Mouse (Mus musculus): Measurements from ENCODE around the gene Ptpn6. TPM values are rescaled to one million over a fixed set of nuclear protein-coding genes. Genes with fewer than 3 reads are reported as not detected.

Ptpn6 gene
- polyA plus RNA-seq, 1 experiment from 2014 or later: 5.6 TPM

- peak overlapping the region; percentile 63; the same call in 1 of the 2 replicates for H3K27ac ChIP-seq (replicated peaks; ENCODE audit: low read depth, low read length)
- no peaks in the 10 kb centered on the region for H3K9me3 ChIP-seq (ENCODE audit: control insufficient read depth, low read length)
- no peak for ATAC-seq (ENCODE audit: low FRiP score, low TSS enrichment)
- peak overlapping the region; percentile 47 for H3K4me3 ChIP-seq (replicated peaks; ENCODE audit: low read depth, low read length)
- H3K4me1 ChIP-seq (ENCODE audit: control insufficient read depth, insufficient read depth, low read length): peaks cover 19% of the 10 kb centered on the region
- peak overlapping the region; percentile 77; the same call in 1 of the 2 replicates for H3K9ac ChIP-seq (replicated peaks; ENCODE audit: low read length)
- peak overlapping the region; percentile 75 for H3K4me2 ChIP-seq (ENCODE audit: low read length)
- WGBS: 68% methylated on average over 7 of the region's 7 CpGs
- H3K27me3 ChIP-seq (ENCODE audit: control insufficient read depth, insufficient read depth, low read length): no peaks in the 10 kb centered on the region
- H3K36me3 ChIP-seq (ENCODE audit: control insufficient read depth, insufficient read depth, low read length): no peaks in the 10 kb centered on the region
- DNase-seq: no peak
These were observed 31.5 kb upstream of the Ptpn6 start for GRCm38 (mm10) chr6:124770013-124770412.

- H3K9ac ChIP-seq (replicated peaks; ENCODE audit: low read length): peak within 1 kb of the TSS; percentile 77
- peak within 1 kb of the TSS; percentile 63 for H3K27ac ChIP-seq (replicated peaks; ENCODE audit: low read depth, low read length)
- H3K27me3 ChIP-seq (ENCODE audit: control insufficient read depth, insufficient read depth, low read length): no peaks in the 10 kb centered on the region
- no peaks in the 10 kb centered on the region for H3K9me3 ChIP-seq (ENCODE audit: control insufficient read depth, low read length)
- no peaks in the 10 kb centered on the region for H3K36me3 ChIP-seq (ENCODE audit: control insufficient read depth, insufficient read depth, low read length)
- H3K4me3 ChIP-seq (replicated peaks; ENCODE audit: low read depth, low read length): peak within 1 kb of the TSS; percentile 47
- peaks cover 19% of the 10 kb centered on the region for H3K4me1 ChIP-seq (ENCODE audit: control insufficient read depth, insufficient read depth, low read length)
- peak; percentile 82 for ATAC-seq (ENCODE audit: low FRiP score, low TSS enrichment)
- H3K4me2 ChIP-seq (ENCODE audit: low read length): peak within 1 kb of the TSS; percentile 75
- DNase-seq: peak; percentile 84
- WGBS: under 1% methylated on average over 52 of the region's 54 CpGs
These were observed 30.7 kb upstream of the Ptpn6 start, which contains the start of gene Eno2 for GRCm38 (mm10) chr6:124769101-124769765. Gene Eno2 (minus strand): TSS chr6:124769673.

- Histone ChIP-seq H3K4me2 (ENCODE audit: low read length) (peak overlapping the region; percentile 75), H3K4me1 (ENCODE audit: control insufficient read depth, insufficient read depth, low read length) (peaks cover 19% of the 10 kb centered on the region), H3K27ac (replicated peaks; ENCODE audit: low read depth, low read length) (peak overlapping the region; percentile 63; the same call in 1 of the 2 replicates), H3K36me3 (ENCODE audit: control insufficient read depth, insufficient read depth, low read length) (no peaks in the 10 kb centered on the region), H3K27me3 (ENCODE audit: control insufficient read depth, insufficient read depth, low read length) (no peaks in the 10 kb centered on the region), H3K4me3 (replicated peaks; ENCODE audit: low read depth, low read length) (peak overlapping the region; percentile 47), H3K9ac (replicated peaks; ENCODE audit: low read length) (peak overlapping the region; percentile 77), H3K9me3 (ENCODE audit: control insufficient read depth, low read length) (no peaks in the 10 kb centered on the region)
- WGBS: 5% methylated on average over 9 of the region's 9 CpGs
- DNase-seq (no peak), ATAC-seq (ENCODE audit: low FRiP score, low TSS enrichment) (0 out of 2 replicates have a peak, but pooled peaks have one; percentile 2)
These were observed 30.2 kb upstream of the Ptpn6 start for GRCm38 (mm10) chr6:124768704-124769044.

GRCm38 (mm10) chr6:124767920-124768703, 29.6 kb upstream of the Ptpn6 start:
- Histone ChIP-seq H3K9me3 (ENCODE audit: control insufficient read depth, low read length) (no peaks in the 10 kb centered on the region), H3K4me2 (ENCODE audit: low read length) (peak overlapping the region; percentile 75), H3K4me3 (replicated peaks; ENCODE audit: low read depth, low read length) (peak overlapping the region; percentile 47), H3K27me3 (ENCODE audit: control insufficient read depth, insufficient read depth, low read length) (no peaks in the 10 kb centered on the region), H3K36me3 (ENCODE audit: control insufficient read depth, insufficient read depth, low read length) (no peaks in the 10 kb centered on the region), H3K4me1 (ENCODE audit: control insufficient read depth, insufficient read depth, low read length) (peaks cover 19% of the 10 kb centered on the region), H3K9ac (replicated peaks; ENCODE audit: low read length) (peak overlapping the region; percentile 77), H3K27ac (replicated peaks; ENCODE audit: low read depth, low read length) (no peak overlapping the region)
- 16% methylated on average over 19 of the region's 19 CpGs for WGBS
- DNase-seq (peak; percentile 22), ATAC-seq (ENCODE audit: low FRiP score, low TSS enrichment) (0 out of 2 replicates have a peak, but pooled peaks have one; percentile 14)

GRCm38 (mm10) chr6:124767536-124767919, 29.0 kb upstream of the Ptpn6 start:
- no peaks in the 10 kb centered on the region for H3K9me3 ChIP-seq (ENCODE audit: control insufficient read depth, low read length)
- H3K9ac ChIP-seq (replicated peaks; ENCODE audit: low read length): peak overlapping the region; percentile 29; the same call in 1 of the 2 replicates
- WGBS: 13% methylated on average over 4 of the region's 4 CpGs
- H3K4me3 ChIP-seq (replicated peaks; ENCODE audit: low read depth, low read length): no peak overlapping the region
- H3K4me1 ChIP-seq (ENCODE audit: control insufficient read depth, insufficient read depth, low read length): peaks cover 19% of the 10 kb centered on the region
- DNase-seq (no peak), ATAC-seq (ENCODE audit: low FRiP score, low TSS enrichment) (no peak)
- peak overlapping the region; percentile 75 for H3K4me2 ChIP-seq (ENCODE audit: low read length)
- no peaks in the 10 kb centered on the region for H3K27me3 ChIP-seq (ENCODE audit: control insufficient read depth, insufficient read depth, low read length)
- H3K27ac ChIP-seq (replicated peaks; ENCODE audit: low read depth, low read length): no peak overlapping the region
- H3K36me3 ChIP-seq (ENCODE audit: control insufficient read depth, insufficient read depth, low read length): no peaks in the 10 kb centered on the region

- Histone ChIP-seq H3K27ac (replicated peaks; ENCODE audit: low read depth, low read length) (no peak overlapping the region), H3K4me1 (ENCODE audit: control insufficient read depth, insufficient read depth, low read length) (peaks cover 19% of the 10 kb centered on the region), H3K9me3 (ENCODE audit: control insufficient read depth, low read length) (no peaks in the 10 kb centered on the region), H3K4me3 (replicated peaks; ENCODE audit: low read depth, low read length) (no peak overlapping the region), H3K4me2 (ENCODE audit: low read length) (no peak overlapping the region), H3K27me3 (ENCODE audit: control insufficient read depth, insufficient read depth, low read length) (no peaks in the 10 kb centered on the region), H3K9ac (replicated peaks; ENCODE audit: low read length) (no peak overlapping the region), H3K36me3 (ENCODE audit: control insufficient read depth, insufficient read depth, low read length) (no peaks in the 10 kb centered on the region)
- DNase-seq (no peak), ATAC-seq (ENCODE audit: low FRiP score, low TSS enrichment) (no peak)
- WGBS: 86% methylated on average over 7 of the region's 7 CpGs
These were observed 27.4 kb upstream of the Ptpn6 start for GRCm38 (mm10) chr6:124765951-124766350.

GRCm38 (mm10) chr6:124759259-124759658, 20.7 kb upstream of the Ptpn6 start:
- Histone ChIP-seq H3K4me3 (replicated peaks; ENCODE audit: low read depth, low read length) (no peak overlapping the region), H3K27me3 (ENCODE audit: control insufficient read depth, insufficient read depth, low read length) (no peaks in the 10 kb centered on the region), H3K4me2 (ENCODE audit: low read length) (no peak overlapping the region), H3K27ac (replicated peaks; ENCODE audit: low read depth, low read length) (0 out of 2 replicates have a peak overlapping the region, but pooled peaks have one; percentile 97), H3K9me3 (ENCODE audit: control insufficient read depth, low read length) (no peaks in the 10 kb centered on the region), H3K4me1 (ENCODE audit: control insufficient read depth, insufficient read depth, low read length) (peaks cover 32% of the 10 kb centered on the region), H3K36me3 (ENCODE audit: control insufficient read depth, insufficient read depth, low read length) (no peaks in the 10 kb centered on the region), H3K9ac (replicated peaks; ENCODE audit: low read length) (no peak overlapping the region)
- peak; percentile 85 for DNase-seq
- WGBS: 6% methylated on average over 5 of the region's 5 CpGs
- no peak for ATAC-seq (ENCODE audit: low FRiP score, low TSS enrichment)

- H3K4me1 ChIP-seq (ENCODE audit: control insufficient read depth, insufficient read depth, low read length): peaks cover 36% of the 10 kb centered on the region
- 45% methylated on average over 2 of the region's 2 CpGs for WGBS
- no peaks in the 10 kb centered on the region for H3K9me3 ChIP-seq (ENCODE audit: control insufficient read depth, low read length)
- ATAC-seq (ENCODE audit: low FRiP score, low TSS enrichment) (no peak), DNase-seq (no peak)
- H3K36me3 ChIP-seq (ENCODE audit: control insufficient read depth, insufficient read depth, low read length): no peaks in the 10 kb centered on the region
- no peak overlapping the region for H3K9ac ChIP-seq (replicated peaks; ENCODE audit: low read length)
- no peak overlapping the region for H3K4me2 ChIP-seq (ENCODE audit: low read length)
- H3K4me3 ChIP-seq (replicated peaks; ENCODE audit: low read depth, low read length): no peak overlapping the region
- H3K27me3 ChIP-seq (ENCODE audit: control insufficient read depth, insufficient read depth, low read length): no peaks in the 10 kb centered on the region
- peak overlapping the region; percentile 97; the same call in 1 of the 2 replicates for H3K27ac ChIP-seq (replicated peaks; ENCODE audit: low read depth, low read length)
These were observed 20.3 kb upstream of the Ptpn6 start for GRCm38 (mm10) chr6:124758849-124759232.

Data from midbrain, embryonic 14.5 days (tissue).